Mouse (Mus musculus) midbrain, postnatal 0 days (tissue): ENCODE measurements around the gene Ctrc. TPM values are rescaled to one million over a fixed set of nuclear protein-coding genes. Genes with fewer than 3 reads are reported as not detected.

Source experiments
- ATAC-seq: fragments of 200-750 bp; cut with Nextera tagmentation; 2 replicates; pipeline ENCODE4 v1.8.0; 2017; ENCODE audit warnings: moderate number of reproducible peaks, mild to moderate bottlenecking, moderate TSS enrichment, moderate library complexity; ENCODE audit not compliant: low FRiP score
- DNase-seq: peaks from one replicate; pipeline ENCODE4 v3.0.0-alpha.2; 2015; ENCODE audit warnings: low spot score
- H3K27ac ChIP-seq: fragments of 300-500 bp; sonication (generic); 2 replicates; pipeline ENCODE4 v1.5.1; 2014; ENCODE audit warnings: low read depth, mild to moderate bottlenecking, low read length, mixed read lengths
- H3K27me3 ChIP-seq: fragments of 300-500 bp; sonication (generic); 2 replicates; pipeline ENCODE4 v1.6.1; 2014; ENCODE audit warnings: low read length, control low read depth, mixed read lengths; ENCODE audit not compliant: insufficient read depth
- H3K36me3 ChIP-seq: fragments of 300-500 bp; sonication (generic); 2 replicates; pipeline ENCODE4 v1.6.1; 2014; ENCODE audit warnings: low read length, control low read depth, mixed read lengths; ENCODE audit not compliant: insufficient read depth
- H3K4me1 ChIP-seq: fragments of 300-500 bp; sonication (generic); 2 replicates; pipeline ENCODE4 v1.6.1; 2014; ENCODE audit warnings: mild to moderate bottlenecking, control low read depth, antibody characterized with exemption, low read length, mixed read lengths; ENCODE audit not compliant: insufficient read depth
- H3K4me2 ChIP-seq: fragments of 300-500 bp; sonication (generic); 2 replicates; pipeline ENCODE4 v1.6.1; 2014; ENCODE audit warnings: low read depth, mild to moderate bottlenecking, low read length, mixed read lengths; ENCODE audit not compliant: poor library complexity, severe bottlenecking
- H3K4me3 ChIP-seq: fragments of 300-500 bp; sonication (generic); 2 replicates; pipeline ENCODE4 v1.5.1; 2014; ENCODE audit warnings: low read depth, mild to moderate bottlenecking, low read length, moderate library complexity
- H3K9ac ChIP-seq: fragments of 300-500 bp; sonication (generic); replicated peaks from 2 replicates; pipeline ENCODE4 v1.6.1; 2014; ENCODE audit warnings: mild to moderate bottlenecking, low read length, moderate library complexity, mixed read lengths; ENCODE audit not compliant: poor library complexity, severe bottlenecking
- H3K9me3 ChIP-seq: fragments of 300-500 bp; sonication (generic); 2 replicates; pipeline ENCODE4 v1.6.1; 2016; ENCODE audit warnings: low read length, control low read depth
- CTCF ChIP-seq: IDR thresholded peaks from 2 replicates; pipeline ENCODE4 v1.5.1; 2016; ENCODE audit warnings: antibody characterized with exemption, mild to moderate bottlenecking
- WGBS: fragments of 180-500 bp; shearing (Covaris S2); extraction: QIAGEN DNeasy Blood & Tissue Kit; methylation state at CpG from one replicate; pipeline ENCODE4 v1.1.7; 2014; 5-methylcytosine and 5-hydroxymethylcytosine counted together
- polyA plus RNA-seq: library from polyadenylated mRNA; unstranded; fragments of >200 nt; fragmentation: Nextera tagmentation; extraction: Ambion mirVana; gene quantifications from 2 replicates; pipeline ENCODE4 v1.2.1, GENCODE M21; 2015
- total RNA-seq: library from RNA; depleted of rRNA; stranded (reverse); fragments of >200 nt; gene quantifications from 2 replicates; pipeline ENCODE4 v1.2.3, GENCODE M21; 2014

Gene Ctrc
- total and polyA plus RNA-seq, 2 experiments from 2014 or later: not detected

GRCm38 (mm10) chr4:141816776-141817655 lies 29.1 kb downstream of the Ctrc start:
- no peak overlapping the region for H3K4me2 ChIP-seq
- no peak overlapping the region for H3K4me3 ChIP-seq
- no peak overlapping the region for H3K27ac ChIP-seq
- no peaks in the 10 kb centered on the region for H3K4me1 ChIP-seq
- DNase-seq (no peak), ATAC-seq (no peak)
- no peak overlapping the region for H3K9ac ChIP-seq
- H3K9me3 ChIP-seq: no peaks in the 10 kb centered on the region
- peaks cover 21% of the 10 kb centered on the region for H3K36me3 ChIP-seq
- 59% methylated on average over 14 of the region's 14 CpGs for WGBS
- no peak for TF ChIP-seq CTCF
- H3K27me3 ChIP-seq: no peaks in the 10 kb centered on the region

GRCm38 (mm10) chr4:141816267-141816666 lies 29.9 kb downstream of the Ctrc start:
- no peak overlapping the region for H3K4me2 ChIP-seq
- WGBS: 71% methylated on average over 7 of the region's 7 CpGs
- H3K9me3 ChIP-seq: no peaks in the 10 kb centered on the region
- peaks cover 28% of the 10 kb centered on the region for H3K36me3 ChIP-seq
- DNase-seq: peak; percentile 26
- no peaks in the 10 kb centered on the region for H3K4me1 ChIP-seq
- no peak overlapping the region for H3K9ac ChIP-seq
- no peak for ATAC-seq
- H3K27me3 ChIP-seq: no peaks in the 10 kb centered on the region
- no peak overlapping the region for H3K27ac ChIP-seq
- no peak overlapping the region for H3K4me3 ChIP-seq
- TF ChIP-seq CTCF: no peak

GRCm38 (mm10) chr4:141811375-141811774 lies 34.8 kb downstream of the Ctrc start:
- DNase-seq: no peak
- 96% methylated on average over 7 of the region's 7 CpGs for WGBS
- Histone ChIP-seq H3K27me3 (no peaks in the 10 kb centered on the region), H3K9me3 (no peaks in the 10 kb centered on the region), H3K4me3 (no peak overlapping the region), H3K36me3 (peaks cover 73% of the 10 kb centered on the region), H3K27ac (no peak overlapping the region), H3K4me1 (no peaks in the 10 kb centered on the region), H3K4me2 (no peak overlapping the region), H3K9ac (no peak overlapping the region)
- TF ChIP-seq CTCF: no peak
- ATAC-seq: no peak

- DNase-seq (no peak), ATAC-seq (no peak)
- H3K4me2 ChIP-seq: no peak overlapping the region
- H3K27me3 ChIP-seq: no peaks in the 10 kb centered on the region
- H3K4me1 ChIP-seq: no peaks in the 10 kb centered on the region
- no peak overlapping the region for H3K27ac ChIP-seq
- no peak for TF ChIP-seq CTCF
- no peak overlapping the region for H3K4me3 ChIP-seq
- H3K9ac ChIP-seq: no peak overlapping the region
- H3K36me3 ChIP-seq: peaks cover 77% of the 10 kb centered on the region
- WGBS: 98% methylated on average over 2 of the region's 2 CpGs
- H3K9me3 ChIP-seq: no peaks in the 10 kb centered on the region
These were observed 35.2 kb downstream of the Ctrc start for GRCm38 (mm10) chr4:141810975-141811374.

- ATAC-seq (peak; percentile 55; the same call in 1 of the 2 replicates), DNase-seq (peak; percentile 79)
- Histone ChIP-seq H3K27ac (no peak overlapping the region), H3K9me3 (no peaks in the 10 kb centered on the region), H3K27me3 (no peaks in the 10 kb centered on the region), H3K9ac (no peak overlapping the region), H3K4me2 (no peak overlapping the region), H3K36me3 (peaks cover 87% of the 10 kb centered on the region), H3K4me3 (no peak overlapping the region), H3K4me1 (no peaks in the 10 kb centered on the region)
- 81% methylated on average over 8 of the region's 8 CpGs for WGBS
- TF ChIP-seq CTCF: peak; percentile 78
These were observed 36.2 kb downstream of the Ctrc start for GRCm38 (mm10) chr4:141809850-141810464.

- H3K36me3 ChIP-seq: peaks cover 69% of the 10 kb centered on the region
- no peak for TF ChIP-seq CTCF
- ATAC-seq (no peak), DNase-seq (no peak)
- H3K4me1 ChIP-seq: no peaks in the 10 kb centered on the region
- no peak overlapping the region for H3K4me3 ChIP-seq
- H3K4me2 ChIP-seq: no peak overlapping the region
- no peak overlapping the region for H3K27ac ChIP-seq
- 98% methylated on average over 8 of the region's 8 CpGs for WGBS
- H3K27me3 ChIP-seq: no peaks in the 10 kb centered on the region
- H3K9ac ChIP-seq: no peak overlapping the region
- H3K9me3 ChIP-seq: no peaks in the 10 kb centered on the region
These were observed 40.3 kb downstream of the Ctrc start for GRCm38 (mm10) chr4:141805886-141806285.
